Mouse (Mus musculus) left cerebral cortex, postnatal 25 days (tissue): Measurements from ENCODE around the gene Nmrk1. TPM values are rescaled to one million over a fixed set of nuclear protein-coding genes. Genes with fewer than 3 reads are reported as not detected.

Experiments
- DNase-seq, 2 experiments: peaks; one replicate each; pipeline ENCODE4 v3.0.0; 2022; ENCODE audit warnings: low spot score in 2 of 2, mixed read lengths in 1 of 2
- intact Hi-C: fragments of 180-260 bp; cut with DNase I; formaldehyde crosslinking; loops from one replicate; pipeline ENCODE4 v1.15.1; 2025
- total RNA-seq, 2 experiments: library from RNA; stranded (reverse); gene quantifications; 2 replicates each; pipeline ENCODE4 v1.2.3; 2021

Nmrk1 gene
- total RNA-seq, 2 experiments from 2014 or later: 3.6 TPM

DNA sequence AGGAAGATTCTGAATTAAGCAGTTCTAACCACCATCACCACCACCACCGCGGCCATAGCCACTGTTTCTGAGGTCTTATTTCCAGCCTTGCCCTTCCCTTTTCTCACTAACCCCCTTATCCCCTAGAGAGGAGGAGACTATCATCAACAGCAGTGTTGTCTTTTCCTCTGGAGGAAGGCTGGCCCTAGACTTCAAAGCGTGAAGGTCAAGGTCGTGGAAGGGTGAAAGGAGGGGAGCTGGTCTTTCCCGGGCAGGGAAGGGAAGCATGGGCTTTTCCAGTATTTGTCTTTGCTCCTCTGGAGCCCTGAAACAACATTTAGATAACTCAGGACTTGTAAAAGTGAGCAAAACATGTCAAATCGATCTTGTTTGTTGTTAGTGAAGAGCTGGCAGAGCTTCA lies 22.8 kb upstream of the Nmrk1 start:
- DNase-seq: no peak
- intact Hi-C loops: no loop called here

DNA sequence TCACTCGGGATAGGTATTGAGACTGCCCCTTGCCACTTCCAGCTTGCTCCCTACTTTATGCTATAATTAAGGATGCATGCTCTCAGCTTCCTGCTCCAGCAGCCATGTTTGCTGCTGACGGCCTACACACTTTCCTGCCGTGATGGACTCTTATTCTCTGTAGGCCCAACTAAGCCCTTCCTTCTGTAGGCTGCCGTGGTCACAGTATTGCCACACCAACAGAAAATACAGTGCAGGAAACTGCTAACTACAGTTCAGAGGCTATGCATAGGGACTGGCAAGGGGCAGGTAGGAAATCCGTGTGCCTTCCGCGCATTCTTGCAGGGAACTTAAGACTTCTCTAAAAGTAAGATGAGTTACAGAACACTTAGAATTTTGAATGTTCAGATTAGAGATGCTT lies 17.4 kb upstream of the Nmrk1 start:
- no peak for DNase-seq
- intact Hi-C loops: no loop called here

DNA sequence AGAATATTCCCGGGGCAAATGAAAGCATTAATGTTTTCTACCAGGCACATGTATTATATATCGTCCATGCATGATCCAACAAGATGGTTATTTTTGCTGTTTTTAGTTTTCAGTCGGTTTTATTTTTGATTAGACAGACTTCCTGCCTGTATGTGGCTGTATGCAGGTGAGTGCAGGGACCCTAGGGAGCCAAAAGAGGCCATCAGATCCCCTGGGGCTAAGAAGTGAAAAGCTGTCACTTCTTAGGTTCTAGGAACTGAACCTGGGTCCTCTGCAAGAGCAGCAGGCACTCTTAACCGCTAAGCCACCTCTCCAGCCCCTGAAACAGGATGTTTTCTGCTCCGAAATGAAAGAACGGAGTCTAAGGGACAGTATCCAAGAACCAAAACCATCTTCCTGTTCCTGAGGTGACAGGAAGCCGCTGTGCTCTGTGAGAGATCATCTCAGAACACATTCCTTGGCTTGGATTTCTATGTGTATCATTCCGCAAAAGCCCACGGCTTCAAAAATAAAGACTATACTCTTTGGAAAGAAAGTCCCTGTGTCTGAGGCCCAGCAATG lies 16.0 kb upstream of the Nmrk1 start:
- DNase-seq: no peak
- intact Hi-C loops: no loop called here

DNA sequence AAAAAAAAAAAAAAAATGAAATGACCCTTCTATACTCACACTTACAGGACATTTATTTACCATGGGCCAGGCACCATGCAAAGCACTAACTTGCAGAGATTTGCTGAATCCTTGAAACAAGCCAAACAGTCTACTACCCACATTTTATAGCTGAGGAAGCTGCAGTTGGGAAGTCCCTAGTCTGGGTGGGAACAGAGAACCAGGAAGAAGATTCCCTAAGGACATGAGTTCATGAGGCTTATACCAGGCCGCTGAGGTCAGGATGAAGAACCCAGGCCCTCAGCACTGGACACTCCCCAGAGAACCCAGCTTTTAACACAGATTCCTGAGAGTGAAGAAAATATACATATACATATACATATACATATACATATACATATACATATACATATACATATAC lies 14.2 kb upstream of the Nmrk1 start:
- intact Hi-C loops: no loop called here
- no peak for DNase-seq

DNA sequence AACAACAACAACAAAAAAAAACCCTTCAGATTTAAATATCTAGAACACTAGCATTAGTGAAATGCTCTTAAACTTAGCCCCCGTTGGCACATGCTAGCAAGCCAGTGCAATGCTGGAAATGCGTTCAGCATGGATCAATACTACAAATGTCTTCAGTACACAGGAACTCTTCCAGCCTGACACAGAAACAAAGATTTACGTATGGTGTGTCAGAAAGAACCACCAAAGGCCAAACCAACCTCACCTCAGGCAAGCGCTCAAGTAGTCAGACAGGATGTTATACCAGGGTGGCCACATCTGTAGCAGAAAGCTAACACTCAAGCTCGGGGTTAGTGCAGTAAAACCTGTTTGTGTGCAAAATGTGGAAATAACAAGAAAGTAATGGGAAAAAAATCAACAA lies 12.7 kb upstream of the Nmrk1 start:
- no peak for DNase-seq
- intact Hi-C loops: no loop called here

DNA sequence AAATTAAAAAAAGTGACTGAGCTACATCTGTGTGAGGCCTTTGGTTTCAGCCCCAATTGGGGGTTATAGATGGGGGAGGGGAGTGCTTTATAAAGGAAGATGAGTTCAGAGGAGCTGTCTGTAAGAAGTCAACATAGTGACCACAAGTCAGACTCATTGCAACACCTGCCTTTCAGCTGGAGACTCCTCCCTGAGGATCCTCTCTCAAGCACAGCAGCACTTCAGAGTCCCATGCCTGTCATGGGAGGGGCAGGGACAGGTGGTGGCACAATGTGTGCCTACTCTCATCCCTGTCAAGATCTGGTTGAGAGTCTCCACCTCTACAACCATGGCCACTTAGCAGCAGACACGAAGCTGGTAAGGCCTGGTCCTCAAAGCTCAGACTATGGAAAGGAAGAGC lies 12.1 kb upstream of the Nmrk1 start:
- intact Hi-C loops: no loop called here

DNA sequence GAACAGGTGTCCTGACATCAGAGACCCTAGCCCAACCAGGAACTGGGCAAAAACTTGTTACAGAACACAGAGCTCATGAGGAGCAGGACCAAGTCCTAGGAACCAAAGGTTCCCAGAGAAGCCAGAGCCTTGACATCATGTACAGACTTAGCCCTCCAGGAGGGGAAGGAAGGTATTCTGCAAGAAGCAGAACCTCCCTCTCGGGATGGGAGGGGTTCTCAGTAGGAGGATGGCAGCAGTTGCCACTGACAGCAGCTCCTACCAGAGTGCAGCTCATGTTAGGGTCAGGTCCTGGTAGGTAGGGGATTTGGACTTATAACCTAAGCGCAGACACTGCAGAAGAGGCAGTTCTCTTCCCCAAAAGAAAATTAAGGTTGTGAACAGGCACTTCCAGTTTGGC lies 7.9 kb upstream of the Nmrk1 start:
- intact Hi-C loops: no loop called here
- no peak for DNase-seq

More for the DNA sequence above, 12.1 kb upstream of the Nmrk1 start:
- DNase-seq: no peak

DNA sequence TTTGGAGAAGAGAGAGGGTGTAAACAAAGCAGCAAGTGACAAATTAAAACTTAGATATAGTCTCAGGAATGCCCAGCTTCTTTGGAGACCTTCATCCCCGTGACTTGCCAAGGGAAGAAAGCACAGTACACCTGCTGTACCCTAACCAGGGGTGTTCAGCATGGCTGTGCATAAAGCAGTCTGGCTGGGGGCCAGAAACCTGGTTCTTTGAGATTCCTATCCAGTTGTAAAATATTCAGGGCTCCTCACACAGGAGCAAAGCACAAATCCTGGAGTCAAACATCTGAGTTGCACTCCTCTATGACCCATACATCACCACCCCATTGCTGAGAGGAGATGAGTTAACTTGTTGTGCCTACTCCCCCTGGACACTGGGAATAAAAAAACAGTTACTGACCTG lies 2.2 kb upstream of the Nmrk1 start:
- intact Hi-C loops: no loop called here

DNA sequence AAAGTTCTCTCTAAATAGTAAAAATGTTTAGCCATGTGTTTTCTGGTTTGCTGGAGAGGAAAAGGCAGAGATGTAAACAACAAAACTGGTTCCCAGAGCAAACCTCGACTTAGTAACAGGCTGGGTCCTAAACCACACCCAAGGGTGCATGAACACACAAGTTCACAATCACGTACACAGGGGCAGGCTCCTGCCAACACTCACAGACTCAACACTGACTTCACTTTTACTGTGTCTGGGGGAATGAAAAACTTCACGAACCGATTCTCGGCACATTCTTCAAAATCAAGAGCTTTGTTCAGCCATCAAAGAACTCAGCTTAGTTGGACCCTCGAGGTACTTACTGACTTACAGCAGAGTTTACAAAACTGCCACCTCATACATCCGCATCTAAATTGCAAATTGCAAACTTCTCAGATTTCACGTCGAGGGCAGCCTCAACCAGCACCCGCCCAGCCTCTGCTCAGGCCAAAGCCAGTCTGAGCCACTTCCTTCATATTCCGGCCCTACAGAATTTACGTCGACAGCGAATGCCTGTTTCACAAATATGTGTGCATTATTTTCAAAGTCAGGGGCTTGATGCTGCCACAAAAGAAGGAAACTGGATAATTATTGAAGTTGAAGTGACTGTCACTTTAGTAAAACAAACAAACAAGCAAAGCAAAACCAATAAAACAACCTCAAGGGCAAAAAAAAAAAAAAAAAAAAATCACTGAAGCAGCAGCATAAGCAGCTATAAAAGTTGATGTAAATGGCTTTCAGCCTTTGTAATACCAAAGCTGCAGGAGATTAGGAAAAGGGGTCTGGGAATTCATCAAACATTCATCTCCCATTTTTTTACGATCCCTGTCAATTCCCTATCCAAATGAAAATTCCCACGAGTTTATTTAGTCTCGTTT lies 1.3 kb upstream of the Nmrk1 start:
- intact Hi-C loops: loop anchor here (2.0 kb wide), 2 partner anchors 40 to 82 kb away; partner anchors contain the start of genes Carnmt1 and D030056L22Rik
- DNase-seq: no peak

More for the DNA sequence above, 2.2 kb upstream of the Nmrk1 start:
- no peak for DNase-seq

DNA sequence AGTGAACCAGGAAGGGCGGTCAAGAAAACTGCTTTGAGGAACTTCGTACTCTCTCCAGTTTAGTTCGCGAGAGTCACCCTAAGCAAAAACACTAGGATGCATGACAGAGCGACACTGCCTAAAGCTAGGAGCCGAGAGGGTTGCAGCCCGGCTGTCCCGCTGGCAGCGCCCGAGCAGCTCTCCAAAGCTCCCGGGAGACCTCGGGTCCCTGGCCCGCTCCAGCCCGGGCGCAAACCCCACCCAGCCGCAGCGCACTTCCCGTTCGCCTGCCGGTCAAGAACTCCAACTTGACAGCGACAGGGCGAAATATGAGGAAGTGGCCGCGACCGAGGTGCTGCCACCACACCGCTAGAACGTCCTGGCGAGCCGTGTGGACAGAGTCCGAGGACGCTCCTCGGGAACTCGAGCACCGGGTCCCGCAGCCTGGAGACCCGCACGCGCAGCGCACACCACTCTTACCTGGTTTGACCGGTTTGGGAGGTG lies 548 bp upstream of the Nmrk1 start:
- intact Hi-C loops: loop anchor here (2.0 kb wide), 2 partner anchors 40 to 82 kb away; partner anchors contain the start of genes Carnmt1 and D030056L22Rik
- DNase-seq: peak in 1 of 2 experiments; percentile 21

DNA sequence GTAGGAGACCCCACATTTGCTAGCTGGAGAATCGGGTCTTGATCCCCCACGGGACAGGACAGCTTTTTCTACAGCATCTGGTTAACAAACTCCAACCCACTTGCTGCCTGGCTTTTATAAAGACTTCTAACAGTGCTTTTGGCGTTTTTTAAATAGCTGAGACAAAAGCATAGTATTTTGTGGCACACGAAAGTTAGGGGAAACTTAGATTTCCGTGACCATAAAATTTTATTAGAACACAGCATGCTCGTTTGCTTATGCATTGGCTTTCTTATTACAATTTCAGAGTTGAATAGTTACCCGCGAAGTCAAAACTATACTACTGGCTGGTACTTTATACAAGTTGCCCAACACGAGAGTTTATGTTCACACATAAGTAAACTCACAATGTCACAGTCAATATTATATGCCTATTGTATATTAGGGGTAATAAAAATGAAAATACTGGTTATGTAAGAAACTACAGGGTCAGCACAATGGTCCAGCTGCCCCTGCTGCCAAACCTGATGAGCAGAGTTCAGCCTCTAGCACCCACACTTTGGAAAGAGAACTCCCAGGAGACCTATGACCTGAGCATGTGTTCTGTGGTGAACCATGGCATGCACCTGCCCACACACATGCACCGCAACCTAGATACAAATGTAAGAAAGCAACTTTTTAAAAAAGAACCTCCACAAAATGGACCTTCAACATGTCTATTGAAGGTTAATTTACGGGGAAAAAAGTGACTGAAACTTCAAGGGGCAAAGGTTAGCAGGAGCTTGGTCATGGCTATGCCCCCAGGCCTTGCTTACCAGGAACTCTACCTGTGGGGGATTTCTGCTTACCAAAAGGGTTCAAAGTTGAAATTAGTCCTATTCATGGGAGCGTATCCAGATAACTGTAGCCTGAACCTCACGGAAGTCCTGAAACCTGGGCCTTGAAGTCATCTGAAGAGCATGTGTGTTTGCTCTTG lies 758 bp downstream of the Nmrk1 start:
- DNase-seq: no peak
- intact Hi-C loops: no loop called here

DNA sequence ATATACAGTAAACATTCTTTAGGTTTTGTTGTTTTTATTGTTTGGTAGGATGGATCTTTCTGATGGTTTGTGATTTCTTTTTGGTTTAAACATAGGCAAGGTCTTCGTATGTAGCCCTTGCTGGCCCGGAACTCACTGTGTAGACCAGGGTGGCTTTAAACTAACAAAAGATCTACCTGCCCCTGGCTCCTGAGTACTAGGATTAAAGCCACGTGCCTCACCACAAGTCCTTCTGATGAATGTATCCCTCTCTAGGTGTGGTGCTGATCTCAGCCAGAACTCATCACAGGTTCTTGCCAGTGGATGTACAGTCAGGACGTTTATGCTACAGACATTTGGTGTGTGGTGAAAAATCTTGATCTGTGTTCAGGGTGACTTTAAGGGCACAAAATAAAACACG lies 6.2 kb downstream of the Nmrk1 start:
- DNase-seq: no peak
- intact Hi-C loops: no loop called here

DNA sequence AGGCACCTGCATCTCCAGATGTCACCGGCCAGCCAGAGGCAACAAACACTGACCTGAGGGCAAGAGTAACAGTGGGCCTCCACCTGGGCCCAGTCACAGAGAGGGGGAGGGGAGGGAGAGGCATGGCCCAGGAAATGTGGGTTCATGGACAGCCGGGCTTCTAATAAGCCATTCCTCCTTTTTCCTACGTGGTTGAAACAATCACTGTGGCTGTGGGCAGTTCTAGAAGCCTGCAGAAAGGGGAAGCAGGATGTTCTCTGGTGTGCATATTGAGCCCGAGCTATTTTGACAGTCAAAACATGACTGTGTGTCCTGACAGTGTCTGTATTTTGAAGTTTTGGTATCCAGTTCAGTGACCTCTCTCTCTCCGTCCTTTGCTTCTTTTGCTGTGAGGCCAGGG lies 7.2 kb downstream of the Nmrk1 start:
- DNase-seq: no peak

DNA sequence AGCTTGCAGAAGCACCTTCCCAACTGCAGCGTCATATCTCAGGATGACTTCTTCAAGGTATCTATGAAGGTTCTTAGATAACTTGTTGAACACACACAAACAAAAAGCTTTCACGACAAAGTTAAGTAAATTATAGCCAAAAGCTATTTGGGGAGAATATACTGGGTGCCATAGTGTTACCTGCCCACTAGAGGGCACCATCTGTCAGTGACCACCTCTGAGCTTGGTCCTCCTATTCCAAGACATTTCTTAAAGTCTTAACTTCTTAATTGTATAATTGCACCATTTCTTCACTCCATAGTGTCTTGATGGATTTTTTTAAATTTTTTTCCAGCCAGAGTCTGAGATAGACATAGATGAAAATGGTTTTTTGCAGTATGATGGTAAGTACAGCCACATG lies 7.8 kb downstream of the Nmrk1 start:
- intact Hi-C loops: no loop called here
- no peak for DNase-seq

More for the DNA sequence above, 7.2 kb downstream of the Nmrk1 start:
- intact Hi-C loops: no loop called here

DNA sequence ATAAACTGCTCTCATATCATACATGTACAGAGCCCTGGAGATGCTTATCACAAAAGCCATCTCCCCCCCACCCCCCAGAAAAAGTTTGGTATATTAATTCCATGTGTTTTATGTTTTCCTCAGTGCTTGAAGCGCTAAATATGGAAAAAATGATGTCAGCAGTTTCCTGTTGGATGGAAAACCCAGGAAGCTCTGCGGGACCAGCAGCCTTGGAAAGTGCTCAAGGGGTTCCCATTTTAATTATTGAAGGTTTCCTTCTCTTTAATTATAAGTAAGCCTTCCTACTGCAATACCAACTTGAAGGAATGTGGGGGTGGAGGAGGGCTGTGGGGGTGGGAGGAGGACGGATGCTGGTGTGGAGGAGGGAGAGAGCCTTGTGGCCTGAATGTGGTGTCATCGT lies 9.3 kb downstream of the Nmrk1 start:
- no peak for DNase-seq
- intact Hi-C loops: no loop called here

DNA sequence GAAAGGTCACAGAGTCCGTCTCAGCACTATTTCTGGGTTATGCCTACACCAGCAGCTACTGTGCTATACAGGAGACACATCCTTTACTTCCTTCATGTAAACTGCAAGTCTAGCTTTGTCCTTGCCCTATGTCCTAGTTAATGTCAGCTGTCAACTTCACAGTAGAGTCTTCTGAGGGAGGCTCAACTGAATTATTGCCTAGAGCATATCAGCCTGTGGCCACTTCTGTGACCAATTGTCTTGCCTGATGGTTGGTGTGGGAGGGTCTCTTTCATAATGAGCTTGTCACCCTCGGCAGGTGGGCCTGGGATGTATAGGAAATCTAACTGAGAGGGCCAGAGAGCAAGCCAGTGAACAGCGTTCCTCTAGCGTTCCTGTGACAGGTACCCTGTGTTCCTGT lies 11.7 kb downstream of the Nmrk1 start:
- no peak for DNase-seq
- intact Hi-C loops: no loop called here

DNA sequence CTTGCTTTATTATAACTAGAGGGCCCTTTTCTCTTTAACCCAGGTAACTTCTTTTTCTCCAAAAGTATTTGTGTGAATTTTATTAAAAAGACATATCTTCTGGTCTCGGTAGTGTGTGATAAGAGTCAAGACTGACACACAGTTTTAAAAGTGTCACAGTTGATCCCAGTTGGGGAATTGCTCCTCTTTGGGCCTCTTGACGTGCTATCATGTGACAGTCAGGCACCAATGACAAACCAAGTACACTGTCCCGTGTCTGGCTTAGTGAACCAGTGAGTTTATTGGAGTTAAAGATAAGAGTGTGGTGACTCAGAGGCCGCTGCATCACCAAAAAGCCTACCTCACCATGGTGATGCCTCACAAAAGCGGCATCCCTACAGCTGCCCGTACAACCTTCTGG lies 12.3 kb downstream of the Nmrk1 start:
- DNase-seq: no peak
- intact Hi-C loops: no loop called here

DNA sequence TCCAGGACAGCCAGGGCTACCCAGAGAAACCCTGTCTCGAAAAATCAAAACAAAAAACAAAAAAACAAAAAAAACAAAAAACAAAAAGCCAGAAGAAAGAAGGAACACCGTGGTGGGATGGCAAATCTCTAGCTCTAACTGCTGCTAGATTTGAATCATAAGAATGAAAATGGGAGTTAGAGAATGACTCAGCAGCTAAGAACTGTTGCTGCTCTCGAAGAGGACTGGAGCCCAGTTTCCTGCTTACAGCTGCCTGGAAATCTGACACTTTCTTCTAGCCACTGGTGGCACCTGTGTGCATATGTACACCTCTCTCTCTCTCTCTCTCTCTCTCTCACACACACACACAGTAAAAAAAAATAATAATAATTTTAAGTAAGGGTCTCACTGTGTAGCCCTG lies 14.6 kb downstream of the Nmrk1 start:
- intact Hi-C loops: no loop called here

DNA sequence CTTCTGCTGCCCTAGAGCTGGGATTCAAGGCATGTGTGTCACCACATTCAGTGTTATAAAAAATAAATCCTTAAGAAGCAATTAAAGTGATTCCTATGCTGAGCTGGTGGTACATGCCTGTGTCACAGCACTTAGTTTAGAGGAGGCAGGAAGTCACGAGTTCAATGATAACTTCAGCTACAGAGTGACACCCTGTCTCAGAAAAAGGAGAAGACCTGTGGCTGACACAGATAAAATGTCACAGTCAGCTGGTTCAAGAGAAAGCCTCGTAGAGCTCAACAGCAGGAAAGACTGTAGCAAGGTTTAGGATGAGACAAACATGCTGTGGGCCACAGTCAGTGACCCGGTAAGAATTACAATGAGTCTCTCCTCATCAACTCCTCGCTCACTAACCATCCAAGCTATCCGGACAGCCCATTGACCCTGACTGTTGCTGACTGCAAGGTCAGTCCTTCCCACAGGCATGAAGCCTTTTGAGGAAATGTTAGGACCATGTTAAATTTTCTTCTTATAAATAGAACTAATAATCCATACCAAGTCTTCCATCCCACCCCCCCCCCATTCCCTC lies 15.2 kb downstream of the Nmrk1 start:
- DNase-seq: no peak
- intact Hi-C loops: no loop called here

More for the DNA sequence above, 14.6 kb downstream of the Nmrk1 start:
- DNase-seq: no peak
